Mouse (Mus musculus): ENCODE measurements around the gene Gm32742.
A peak's percentile ranks its signal among the peaks of the same experiment; 100 is the strongest.
"Not testable (repeated sequence)": the region's sequence is repeated elsewhere in the genome, so short reads cannot be mapped to it uniquely, and the experiment has no call there.

Gene Gm32742

DNA sequence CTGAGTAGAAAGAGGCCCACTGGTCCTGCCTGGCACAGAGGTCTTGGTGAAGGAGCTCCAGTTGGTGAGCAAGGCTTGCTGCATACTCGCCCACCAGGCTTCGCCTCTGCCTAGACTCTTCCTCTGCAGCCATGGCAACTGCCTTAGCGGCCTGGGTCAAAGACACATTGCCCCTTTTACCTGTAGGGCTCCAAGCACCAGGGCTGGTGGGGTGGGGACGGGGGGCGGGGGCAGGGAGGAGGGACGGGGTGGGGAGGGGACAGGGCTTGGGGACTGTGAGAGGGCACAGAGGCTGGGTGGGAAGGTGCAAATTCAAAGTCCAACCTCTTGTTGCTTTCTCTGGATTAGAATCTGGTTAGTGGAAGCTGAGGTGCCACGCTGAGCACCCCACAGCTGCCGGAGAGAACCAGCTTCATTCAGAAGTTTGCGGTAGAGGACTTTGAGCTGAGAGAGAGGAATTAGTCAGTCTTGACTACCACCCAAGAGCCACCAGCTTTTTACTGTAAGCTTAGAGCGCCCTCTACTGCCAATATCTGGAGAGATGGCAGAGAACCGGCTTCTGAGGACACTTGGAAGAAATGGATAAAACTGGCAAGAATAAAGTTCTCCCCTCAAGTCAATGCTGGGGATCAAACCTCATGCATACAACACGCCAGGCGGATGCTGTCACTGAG, 13.1 kb downstream of the Gm32742 start:
- DNase-seq (ENCODE audit: low spot score in 2 of 2): peak in 1 of 2 experiments; percentile 63

DNA sequence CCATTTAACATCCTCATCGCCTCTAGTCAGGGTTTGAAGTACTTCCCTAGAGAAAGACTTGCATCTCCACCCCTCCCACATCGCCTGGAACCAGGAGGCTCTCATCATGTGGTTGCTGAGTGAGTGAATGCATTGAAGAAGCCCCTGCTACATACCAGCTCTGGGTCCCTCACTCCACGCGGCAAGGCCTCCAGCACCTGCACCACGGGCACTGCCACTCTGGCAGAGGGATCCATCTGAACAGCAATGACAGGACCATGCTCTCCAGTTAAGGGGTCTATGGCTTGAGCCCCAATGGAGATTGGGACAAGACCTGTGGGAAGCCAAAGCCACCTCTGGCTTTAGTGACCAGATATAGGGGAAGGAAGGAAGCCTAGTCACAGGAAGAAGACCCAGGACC, 18.0 kb downstream of the Gm32742 start:
- DNase-seq (ENCODE audit: low spot score in 2 of 2): no peak

GRCm38 (mm10) chr9:51146496-51146895, 18.8 kb downstream of the Gm32742 start:
- DNase-seq (ENCODE audit: low spot score in 2 of 2): no peak

DNA sequence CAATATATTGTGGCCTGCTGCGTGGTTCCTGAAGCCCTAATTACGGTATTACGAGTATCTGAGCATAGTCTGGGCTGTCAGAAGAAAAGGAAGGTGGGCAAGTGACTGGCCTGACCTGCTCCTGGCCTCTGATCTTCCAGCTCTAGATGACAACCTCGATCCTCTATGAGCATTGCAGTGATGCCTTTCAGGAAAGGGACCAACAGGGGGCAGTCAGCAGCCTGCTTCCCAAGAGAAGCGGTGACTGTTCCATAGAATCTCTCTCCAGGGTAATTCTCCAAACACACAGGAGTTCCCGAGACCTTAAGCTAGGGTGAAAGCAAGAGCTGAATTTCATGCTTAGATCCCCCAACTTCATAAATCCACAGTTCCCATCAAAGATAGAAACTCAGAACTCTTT, 21.1 kb downstream of the Gm32742 start:
- DNase-seq (ENCODE audit: low spot score in 2 of 2): no peak

- no peak for DNase-seq (ENCODE audit: low spot score in 2 of 2)
Observed at GRCm38 (mm10) chr9:51143437-51143836, 21.9 kb downstream of the Gm32742 start.

GRCm38 (mm10) chr9:51140711-51141110, 24.6 kb downstream of the Gm32742 start:
- no peak for DNase-seq (ENCODE audit: low spot score in 2 of 2)

DNA sequence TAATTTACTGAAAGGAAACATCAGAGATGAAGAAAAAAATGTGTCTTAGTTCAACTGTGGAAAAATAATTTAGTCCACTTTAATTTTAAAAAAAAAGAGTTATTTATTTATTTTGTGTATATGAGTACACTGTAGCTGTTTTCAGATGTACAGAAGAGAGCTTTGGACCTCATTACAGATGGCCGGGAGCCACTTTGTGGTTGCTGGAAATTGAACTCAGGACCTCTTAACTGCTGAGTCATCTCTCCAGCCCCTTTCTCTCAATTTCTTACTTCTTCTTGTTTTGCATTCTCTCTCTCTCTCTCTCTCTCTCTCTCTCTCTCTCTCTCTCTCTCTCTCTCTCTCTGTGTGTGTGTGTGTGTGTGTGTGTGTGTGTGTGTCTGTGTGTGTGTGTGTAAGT, 25.9 kb downstream of the Gm32742 start:
- not testable (repeated sequence) for DNase-seq (ENCODE audit: low spot score in 2 of 2)

- no peak for DNase-seq (ENCODE audit: low spot score in 2 of 2)
Observed at GRCm38 (mm10) chr9:51138301-51138700, 27.0 kb downstream of the Gm32742 start.

- no peak for DNase-seq (ENCODE audit: low spot score in 2 of 2)
Observed at GRCm38 (mm10) chr9:51137836-51138235, 27.5 kb downstream of the Gm32742 start.

DNA sequence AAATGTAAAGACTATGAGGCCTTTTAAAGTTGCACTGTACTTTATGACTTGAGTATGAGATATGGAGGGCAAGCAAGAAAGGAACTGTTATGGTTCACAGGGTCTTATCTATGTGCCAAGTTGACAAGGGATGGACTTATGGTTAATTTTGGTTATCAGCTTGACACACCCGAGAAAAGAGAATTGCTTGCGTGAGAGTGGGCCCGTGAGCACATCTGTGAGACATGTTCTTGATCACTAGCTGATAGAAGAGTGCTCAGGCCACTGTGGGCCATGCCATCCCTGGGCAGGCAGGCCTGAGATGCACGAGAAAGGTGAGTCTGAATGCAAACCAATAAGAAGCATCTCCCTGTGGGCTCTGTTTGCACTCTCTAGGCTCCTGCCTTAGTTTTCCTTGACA, 27.9 kb downstream of the Gm32742 start:
- no peak for DNase-seq (ENCODE audit: low spot score in 2 of 2)

GRCm38 (mm10) chr9:51136985-51137384, 28.3 kb downstream of the Gm32742 start:
- no peak for DNase-seq (ENCODE audit: low spot score in 2 of 2)

GRCm38 (mm10) chr9:51114767-51115166, 50.5 kb downstream of the Gm32742 start:
- no peak for DNase-seq (ENCODE audit: low spot score in 2 of 2)

- DNase-seq (ENCODE audit: low spot score in 2 of 2): no peak
Observed at GRCm38 (mm10) chr9:51105751-51106150, 59.6 kb downstream of the Gm32742 start.

DNA sequence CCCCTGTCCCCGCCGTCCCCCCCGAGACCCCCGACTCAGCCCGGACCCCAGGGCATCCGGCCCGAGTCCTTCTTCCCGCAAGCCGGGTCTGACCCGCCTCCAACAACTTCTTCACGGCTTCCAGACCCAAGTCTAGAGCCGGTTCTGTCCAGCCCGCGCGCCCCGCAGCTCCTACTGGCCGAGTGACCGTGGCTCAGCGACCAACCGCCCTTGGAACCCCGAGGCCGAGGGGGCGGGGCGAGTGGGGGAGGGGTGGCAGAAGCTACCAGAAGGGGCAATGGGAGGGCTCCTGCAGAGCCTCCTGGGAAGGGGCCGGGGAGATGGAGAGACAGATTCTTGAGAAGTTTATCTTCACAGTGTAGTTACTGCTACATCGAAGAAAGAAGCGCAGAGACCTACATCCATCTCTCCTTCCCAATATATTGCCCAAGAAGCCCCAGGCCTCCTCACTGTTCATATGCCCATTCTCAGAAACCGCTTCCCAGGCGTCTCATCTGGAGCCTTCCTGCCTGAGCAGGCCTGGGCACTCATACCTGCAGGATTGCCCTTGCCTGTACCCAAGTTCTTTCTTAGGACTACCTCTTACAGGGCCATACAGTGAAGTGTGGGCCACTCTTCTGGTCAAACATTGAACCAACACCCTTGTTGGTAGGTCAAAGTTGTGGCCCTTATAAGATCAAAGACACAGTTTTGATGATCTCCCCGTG, 61.4 kb downstream of the Gm32742 start:
- DNase-seq (ENCODE audit: low spot score in 2 of 2): no peak

- DNase-seq (ENCODE audit: low spot score in 2 of 2): peak in 1 of 2 experiments; percentile 9
Observed at GRCm38 (mm10) chr9:51102963-51103807, 62.1 kb downstream of the Gm32742 start.

GRCm38 (mm10) chr9:51101756-51102425, 63.4 kb downstream of the Gm32742 start, which contains the start of gene 4833427G06Rik:
4833427G06Rik (minus strand) TSS chr9:51102078.
- DNase-seq (ENCODE audit: low spot score in 2 of 2): no peak

DNA sequence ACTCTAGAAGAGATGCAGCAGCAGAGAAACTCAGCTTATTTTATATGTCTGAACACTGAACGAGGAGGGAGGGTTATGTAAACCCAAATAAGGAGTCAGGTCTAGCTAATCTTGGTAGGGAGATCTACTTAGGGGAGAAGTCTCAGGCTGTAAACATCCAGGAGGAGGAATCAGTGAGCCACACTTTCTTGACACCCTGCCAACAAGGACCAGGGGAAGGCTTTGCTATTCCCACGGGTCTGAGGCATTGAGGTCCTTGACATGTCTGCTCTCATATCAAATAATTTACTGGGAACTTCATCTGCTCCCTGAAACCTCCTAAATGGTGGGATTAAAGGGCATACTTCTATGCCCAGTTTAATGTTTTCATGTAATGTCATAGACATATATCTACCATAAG, 69.0 kb downstream of the Gm32742 start:
- DNase-seq (ENCODE audit: low spot score in 2 of 2): no peak

DNA sequence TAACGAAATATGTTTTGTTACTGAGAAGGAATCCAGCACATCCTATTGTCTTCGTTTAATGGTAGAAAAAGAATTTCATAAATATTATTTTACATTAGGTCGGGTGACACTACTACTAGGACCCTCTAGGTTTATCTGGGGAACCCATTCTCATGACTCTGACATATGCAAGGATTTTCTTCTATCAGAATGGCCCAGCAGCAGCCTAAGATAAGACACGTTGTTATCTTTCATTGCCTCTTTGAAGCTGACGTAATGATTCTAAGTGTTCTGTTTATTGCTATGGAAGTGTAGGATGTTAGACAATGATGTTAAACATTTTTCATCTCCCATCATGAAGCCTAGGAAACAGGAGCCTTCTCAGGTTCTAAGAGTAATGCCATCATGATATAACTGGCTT, 71.6 kb downstream of the Gm32742 start:
- DNase-seq (ENCODE audit: low spot score in 2 of 2): no peak

DNA sequence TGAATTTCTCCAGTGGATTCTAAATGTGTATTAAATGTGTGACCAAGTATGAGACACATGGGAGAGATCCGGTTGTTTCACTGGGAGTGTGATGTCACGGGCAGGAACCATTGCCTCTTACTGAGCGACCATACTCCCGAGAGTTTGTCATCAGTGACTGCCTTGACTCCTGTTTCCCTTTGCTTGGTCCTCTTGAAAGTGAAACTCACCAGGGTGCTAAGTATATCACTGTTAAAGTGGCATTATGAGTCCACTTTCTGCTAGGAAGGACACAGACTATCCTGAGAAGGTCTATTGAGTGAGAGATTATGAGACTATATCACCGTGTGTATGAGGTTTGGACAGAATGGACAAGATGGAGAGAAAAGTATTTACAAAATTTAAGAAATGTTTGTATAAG, 83.7 kb downstream of the Gm32742 start:
- no peak for DNase-seq (ENCODE audit: low spot score in 2 of 2)
